Mouse (Mus musculus): ENCODE data around the gene Thsd7b.
"Not testable (repeated sequence)": the region's sequence is repeated elsewhere in the genome, so short reads cannot be mapped to it uniquely, and the experiment has no call there.

The Thsd7b gene

DNA sequence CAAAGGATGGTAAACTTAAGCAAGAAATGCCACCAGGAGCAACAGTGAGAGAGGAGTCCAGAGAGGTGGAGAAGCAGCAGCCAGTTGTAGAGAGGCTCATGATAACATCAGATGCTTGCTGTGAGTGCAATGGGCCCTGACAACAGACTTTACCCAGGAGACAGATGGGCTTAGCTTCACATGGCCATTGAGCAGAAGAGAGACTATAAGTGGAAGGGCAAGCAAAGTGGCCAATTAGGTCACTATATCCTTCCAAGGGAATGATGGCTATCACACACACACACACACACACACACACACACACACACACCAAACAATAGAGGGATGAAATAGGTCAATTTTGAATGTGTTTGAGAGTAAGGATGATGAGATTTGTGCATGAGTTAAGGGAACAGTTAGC lies 565.4 kb downstream of the Thsd7b start:
- DNase-seq (ENCODE audit: low read depth, low spot score), result no peak

DNA sequence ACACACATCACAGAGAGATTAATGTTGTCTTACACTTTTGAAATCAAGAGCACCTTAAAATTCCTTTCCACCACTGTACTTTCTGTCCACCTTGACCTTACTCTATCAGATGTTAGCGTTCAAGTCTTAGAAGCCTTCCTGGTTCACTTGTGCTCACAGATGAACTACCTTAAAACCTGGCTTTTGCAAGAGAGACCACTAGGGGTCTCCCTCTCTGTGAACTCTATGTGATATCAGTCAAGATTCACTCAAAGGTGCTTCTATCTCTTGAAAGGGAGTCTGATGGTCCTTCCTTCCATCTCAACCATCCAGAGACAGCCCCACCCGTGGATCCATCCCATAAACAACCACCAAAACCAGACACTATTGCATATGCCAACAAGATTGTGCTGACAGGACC lies 570.3 kb downstream of the Thsd7b start:
- DNase-seq (ENCODE audit: low read depth, low spot score), result peak; percentile 44

DNA sequence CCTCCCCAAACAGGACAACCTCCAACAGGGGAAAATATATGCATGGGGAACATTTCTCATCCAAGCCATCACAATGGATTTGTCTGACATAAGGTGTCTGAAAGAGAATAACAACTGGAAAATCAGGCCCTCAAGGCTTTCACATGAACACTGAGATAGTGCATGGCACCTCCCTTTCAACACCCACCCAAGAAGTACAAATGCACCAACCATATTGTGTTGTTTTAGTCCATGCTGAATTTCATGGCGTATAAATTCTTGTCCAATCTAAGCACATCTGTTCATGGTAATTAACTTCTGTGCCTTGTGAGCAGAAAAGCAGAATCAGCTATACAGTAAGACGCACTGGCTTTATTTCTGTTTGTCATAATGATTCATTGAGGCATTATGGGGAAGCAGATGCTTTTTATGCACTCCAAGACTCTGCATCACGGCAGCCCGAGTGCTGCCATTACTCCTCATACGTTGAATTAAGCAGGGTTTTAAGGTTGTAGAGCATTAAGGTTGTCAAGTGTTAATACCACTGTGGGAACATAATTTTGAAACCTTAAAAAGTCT lies 577.0 kb downstream of the Thsd7b start:
- DNase-seq (ENCODE audit: low read depth, low spot score), result no peak

DNA sequence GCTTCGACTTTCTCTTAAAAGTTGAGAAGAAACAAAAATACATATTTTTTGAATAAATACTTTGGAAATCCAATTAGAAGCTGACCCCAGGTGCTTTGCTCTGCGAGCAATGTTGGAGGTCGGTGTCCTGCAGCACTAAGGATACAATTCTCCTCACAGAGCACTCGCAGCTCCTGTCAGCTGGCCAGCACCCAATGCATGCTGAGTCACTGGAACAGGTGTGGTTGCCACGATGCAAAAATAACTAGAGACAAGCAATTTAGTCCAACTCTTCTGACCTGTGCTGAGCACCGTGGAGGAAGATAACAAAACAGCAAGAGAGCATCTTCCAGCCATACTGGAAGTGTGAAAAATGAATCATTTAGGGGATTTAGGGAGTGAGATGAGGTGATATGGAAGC lies 594.6 kb downstream of the Thsd7b start:
- DNase-seq (ENCODE audit: low read depth, low spot score), result peak; percentile 78

DNA sequence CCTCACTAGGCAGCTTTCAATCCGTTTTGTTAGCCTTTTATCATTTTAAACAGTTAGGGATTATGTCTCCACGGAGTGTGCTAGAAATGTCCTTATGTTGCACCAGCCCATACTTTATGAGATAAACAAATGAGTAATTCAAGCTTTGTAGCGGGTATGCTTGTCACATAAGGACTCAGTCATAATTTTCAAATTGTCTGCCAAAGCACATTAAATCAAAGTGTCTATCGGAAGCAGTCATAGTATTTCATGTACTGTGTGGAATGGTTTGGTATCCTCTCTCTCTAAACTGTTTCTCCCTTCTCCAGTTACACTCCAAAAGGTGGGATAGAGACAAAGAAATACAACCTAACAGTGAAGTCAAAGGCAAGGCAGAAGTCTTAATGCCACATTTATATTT lies 601.3 kb downstream of the Thsd7b start:
- peak; percentile 3 for DNase-seq (ENCODE audit: low read depth, low spot score)

DNA sequence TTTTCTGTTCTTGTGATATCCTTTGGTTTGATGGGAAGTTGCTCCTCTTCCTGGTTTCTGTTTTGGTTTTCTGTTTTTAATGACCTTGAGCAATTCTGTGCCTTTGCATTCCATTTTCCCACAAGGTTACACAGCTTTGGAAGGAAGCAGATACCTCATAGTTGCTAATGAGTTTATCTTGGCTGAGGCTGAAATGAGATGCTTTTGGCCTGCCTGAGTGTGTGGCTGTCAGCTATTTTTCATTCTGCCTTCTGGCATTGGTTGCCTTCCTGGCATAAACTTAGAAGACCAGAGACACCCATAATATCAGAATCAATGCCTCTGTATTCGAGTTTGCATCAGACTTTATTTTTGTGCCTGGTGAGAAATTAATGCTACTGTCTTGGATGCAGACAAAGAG lies 614.8 kb downstream of the Thsd7b start:
- peak; percentile 16 for DNase-seq (ENCODE audit: low read depth, low spot score)

DNA sequence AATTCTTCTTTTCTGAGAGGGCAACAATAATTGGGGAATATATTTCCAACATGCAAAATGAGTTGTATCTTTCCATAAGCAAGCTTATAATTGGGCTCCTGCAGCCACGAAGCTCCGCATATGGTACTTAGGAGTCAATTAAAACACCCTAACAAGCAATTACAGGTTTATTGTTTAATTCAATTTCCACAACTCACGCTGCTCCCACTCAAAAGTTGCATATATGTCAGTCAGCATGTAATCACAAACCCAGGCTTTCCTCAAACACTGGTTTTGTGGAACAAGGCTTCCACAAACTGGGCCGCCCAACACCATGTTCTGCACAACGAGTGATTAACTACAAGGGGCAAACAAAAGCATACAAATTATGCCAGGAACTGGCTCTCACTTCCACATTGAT lies 625.0 kb downstream of the Thsd7b start:
- no peak for DNase-seq (ENCODE audit: low read depth, low spot score)

DNA sequence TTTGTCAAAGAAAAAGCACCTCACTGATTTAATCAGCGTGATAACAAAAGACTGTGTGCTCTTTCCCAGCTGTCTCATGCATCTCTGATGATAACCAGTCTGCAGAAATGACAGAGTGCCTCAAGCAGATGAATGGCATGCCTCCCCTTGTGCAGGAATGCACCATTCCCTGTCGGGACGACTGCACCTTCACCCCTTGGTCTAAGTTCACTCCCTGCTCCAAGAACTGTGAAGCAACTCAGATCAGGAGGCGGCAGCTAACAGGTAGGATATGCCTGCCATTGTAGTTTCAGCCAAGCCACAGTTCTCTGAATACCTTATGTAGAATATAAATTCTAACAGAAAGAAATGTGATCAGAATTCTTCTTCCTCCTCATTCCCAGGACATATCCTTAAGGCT lies 642.4 kb downstream of the Thsd7b start:
- no peak for DNase-seq (ENCODE audit: low read depth, low spot score)

DNA sequence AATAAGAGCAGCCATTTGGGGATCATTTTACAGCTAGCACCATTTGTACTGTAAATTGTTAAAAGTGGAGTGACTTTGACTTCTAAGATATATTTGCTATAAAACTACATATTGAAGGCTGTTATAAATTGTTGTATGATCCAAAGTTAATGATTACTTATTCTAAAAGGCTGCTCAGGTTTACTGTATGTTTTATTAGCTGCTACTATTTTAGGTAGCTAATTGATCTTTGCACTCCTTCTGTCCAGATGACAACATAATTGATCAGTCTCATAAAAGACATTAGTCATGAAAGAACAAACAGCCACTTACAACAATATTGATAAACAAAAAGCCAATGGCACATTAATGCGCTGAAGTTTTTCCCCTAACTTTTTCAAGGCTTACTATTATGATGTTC lies 644.5 kb downstream of the Thsd7b start:
- no peak for DNase-seq (ENCODE audit: low read depth, low spot score)

DNA sequence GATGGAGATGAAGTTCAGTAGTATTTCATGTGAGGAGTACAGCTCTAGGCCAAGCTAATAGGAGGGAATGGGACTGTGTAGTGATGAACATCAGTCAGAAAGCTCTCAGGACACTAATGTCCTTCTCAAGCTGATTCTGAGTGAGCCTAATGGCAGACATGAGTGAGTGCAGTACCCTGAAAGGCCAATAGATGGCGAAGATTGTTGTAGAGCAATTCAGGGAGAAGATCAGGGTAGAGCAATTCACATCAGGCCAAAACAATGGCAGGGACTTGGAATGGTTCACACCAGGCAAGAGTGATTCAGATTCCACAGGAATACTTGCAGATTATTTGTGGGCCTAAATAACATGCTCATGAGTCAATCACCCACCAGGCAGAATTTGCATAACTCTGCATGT lies 646.3 kb downstream of the Thsd7b start:
- DNase-seq (ENCODE audit: low read depth, low spot score), result no peak

DNA sequence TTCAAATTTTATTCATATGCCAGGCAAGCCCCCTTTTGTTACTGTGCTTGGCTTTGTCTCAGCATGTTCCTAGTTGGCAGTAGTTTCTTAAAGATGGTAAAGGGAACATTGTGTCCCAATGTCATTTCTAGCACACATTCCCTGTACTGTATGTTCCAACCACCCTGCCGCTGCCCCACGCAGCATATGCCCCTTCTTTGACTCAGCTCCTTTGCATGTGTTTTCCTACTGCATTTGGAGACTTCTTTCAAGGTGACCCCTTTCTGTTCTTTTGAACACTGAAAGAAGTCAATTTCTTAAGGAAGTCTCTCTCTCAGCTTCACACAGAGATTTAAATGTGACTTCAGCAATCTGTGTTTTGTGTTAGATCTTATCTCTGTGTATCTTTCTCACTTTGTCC lies 657.9 kb downstream of the Thsd7b start:
- peak; percentile 53 for DNase-seq (ENCODE audit: low read depth, low spot score)

DNA sequence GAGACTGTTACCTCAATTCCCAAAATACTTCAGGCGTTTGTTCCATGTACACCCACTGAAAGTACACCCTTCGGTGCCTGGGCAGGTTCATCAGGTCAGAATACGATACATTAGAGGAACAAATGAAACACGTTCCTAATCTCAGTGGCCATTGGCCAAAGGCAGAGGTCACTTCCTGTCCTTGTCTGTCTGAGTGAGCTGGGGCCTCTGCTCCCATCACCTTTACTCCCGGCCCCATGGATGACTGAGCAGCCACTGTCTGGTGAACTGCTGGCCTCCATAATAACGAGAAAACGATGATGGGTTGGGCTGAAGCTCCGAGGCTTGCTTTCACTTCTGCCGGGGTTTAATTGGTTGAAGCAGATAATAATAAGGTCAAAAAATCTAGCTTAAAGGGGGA lies 670.0 kb downstream of the Thsd7b start:
- no peak for DNase-seq (ENCODE audit: low read depth, low spot score)

DNA sequence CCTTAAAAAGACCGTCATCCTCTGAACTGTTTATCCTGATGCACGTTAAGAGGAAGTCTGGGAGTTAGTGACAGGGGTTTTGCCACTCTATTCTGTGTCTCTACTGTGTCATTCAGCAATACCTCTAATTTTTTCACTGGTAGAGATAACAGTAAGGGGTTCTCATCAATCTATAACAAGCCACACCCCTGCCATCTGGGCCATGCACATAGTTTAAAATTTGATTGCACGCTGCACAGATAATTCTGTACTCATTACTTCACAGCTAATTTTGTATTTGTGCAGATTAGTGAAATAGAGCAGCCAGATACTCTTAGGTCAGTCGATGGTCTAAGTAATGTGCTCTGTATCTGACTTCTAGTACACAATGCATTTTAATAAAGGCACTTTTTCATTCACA lies 673.9 kb downstream of the Thsd7b start:
- no peak for DNase-seq (ENCODE audit: low read depth, low spot score)

DNA sequence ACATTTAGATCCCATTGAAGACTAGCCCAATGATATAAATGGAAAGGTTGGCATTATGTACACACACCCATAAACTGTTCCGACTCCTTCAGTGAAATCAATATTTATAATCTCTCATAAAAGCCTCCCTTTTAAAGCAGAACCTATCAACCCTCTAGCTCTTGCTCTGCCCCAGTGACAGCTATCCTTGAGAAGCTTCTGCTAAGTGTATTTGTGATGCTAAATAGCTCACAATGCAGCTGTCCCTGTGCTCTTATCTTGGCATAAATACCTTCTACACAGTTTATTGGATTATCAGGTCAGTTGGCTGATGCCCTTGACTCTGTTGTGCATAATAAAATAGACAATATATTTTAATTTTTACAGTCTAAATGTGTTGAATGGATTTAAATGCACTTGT lies 682.4 kb downstream of the Thsd7b start:
- DNase-seq (ENCODE audit: low read depth, low spot score), result no peak

DNA sequence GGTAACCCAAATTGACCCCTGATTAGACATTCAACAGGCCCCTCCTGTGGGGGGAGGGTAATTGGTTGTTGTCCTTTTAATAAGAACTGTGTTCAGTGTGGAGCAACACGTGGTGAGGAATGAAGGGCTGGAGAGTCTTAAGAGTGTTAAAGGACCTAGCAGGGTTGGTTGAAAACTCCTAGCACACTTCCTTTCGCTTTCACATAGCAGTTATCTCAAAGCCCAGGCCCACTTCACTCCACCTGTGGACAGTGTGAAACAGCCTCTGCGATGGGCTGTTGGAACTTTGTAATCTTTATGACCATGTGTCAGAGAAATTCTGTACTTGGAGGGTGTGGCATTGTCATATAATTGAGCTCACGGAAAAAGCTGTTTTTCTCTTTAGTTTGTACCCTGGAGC lies 683.5 kb downstream of the Thsd7b start:
- no peak for DNase-seq (ENCODE audit: low read depth, low spot score)

DNA sequence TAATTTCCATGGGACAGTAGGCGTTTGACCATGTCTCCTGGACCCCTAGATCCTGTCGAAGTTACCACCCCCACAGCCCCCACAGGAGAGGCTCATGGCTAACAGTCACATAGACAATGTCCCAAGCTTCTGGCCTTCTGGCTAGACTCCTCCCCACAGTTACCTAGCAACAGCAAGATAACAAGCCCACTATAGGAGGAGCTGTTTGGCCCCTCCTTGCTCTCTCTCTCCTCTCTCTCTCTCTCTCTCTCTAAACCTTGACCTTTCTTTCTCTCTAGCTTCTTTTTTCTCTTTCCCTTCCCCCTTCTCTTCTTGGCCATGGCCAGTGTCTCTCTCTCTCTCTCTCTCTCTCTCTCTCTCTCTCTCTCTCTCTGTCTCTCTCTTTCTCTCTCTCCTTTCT lies 686.2 kb downstream of the Thsd7b start:
- DNase-seq (ENCODE audit: low read depth, low spot score), result not testable (repeated sequence)

DNA sequence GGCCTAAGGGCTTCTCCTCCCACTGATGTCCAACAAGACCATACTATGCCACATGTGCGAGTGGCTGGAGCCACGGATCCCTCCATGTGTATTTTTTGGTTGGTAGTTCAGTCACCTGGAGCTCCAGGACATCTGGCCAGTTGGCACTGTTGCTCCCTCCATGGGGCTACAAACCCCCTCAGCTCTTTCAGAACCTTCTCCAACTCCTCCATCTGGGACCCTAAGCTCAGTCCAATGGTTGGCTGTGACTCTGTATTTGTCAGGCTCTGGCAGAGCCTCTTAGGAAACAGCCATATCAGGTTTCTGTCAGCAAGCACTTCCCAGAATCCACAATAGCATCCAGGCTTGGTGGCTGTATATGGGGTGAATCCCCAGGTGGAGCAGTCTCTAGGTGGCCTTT lies 690.1 kb downstream of the Thsd7b start:
- no peak for DNase-seq (ENCODE audit: low read depth, low spot score)

DNA sequence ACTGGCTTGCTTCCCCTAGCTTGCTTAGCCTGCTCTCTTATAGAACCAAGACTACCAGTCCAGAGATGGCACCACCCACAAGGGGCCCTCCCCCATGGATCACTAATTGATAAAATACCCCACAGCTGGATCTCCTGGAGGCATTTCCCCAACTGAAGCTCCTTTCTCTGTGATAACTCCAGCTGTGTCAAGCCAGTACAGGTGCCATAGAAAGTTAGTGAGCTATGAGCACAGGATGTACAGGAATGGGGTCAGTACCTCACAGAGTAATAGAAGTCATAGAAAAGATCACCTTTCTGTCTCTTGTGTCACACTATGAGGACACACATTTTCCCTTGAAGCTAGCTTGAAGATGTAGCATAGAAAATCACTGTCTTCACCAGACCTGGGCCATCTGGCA lies 716.1 kb downstream of the Thsd7b start:
- DNase-seq (ENCODE audit: low read depth, low spot score), result not testable (repeated sequence)

DNA sequence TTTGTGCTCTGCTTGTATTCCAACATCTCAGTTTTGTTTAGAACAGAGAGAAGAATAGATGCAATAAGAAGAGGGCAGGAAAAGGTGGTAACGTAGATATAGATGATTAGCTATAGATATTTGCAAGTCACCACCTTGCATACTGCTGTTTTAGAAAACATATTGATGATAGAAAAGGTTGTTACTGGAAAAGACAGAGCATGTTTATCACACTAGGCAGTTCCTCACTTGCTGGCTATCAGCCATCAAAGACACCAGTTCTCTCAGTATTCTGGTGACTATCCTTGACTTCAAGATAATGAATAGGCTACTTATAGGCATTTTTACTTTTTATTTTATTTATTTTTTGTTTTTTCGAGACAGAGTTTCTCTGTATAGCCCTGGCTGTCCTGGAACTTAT lies 717.7 kb downstream of the Thsd7b start:
- no peak for DNase-seq (ENCODE audit: low read depth, low spot score)

DNA sequence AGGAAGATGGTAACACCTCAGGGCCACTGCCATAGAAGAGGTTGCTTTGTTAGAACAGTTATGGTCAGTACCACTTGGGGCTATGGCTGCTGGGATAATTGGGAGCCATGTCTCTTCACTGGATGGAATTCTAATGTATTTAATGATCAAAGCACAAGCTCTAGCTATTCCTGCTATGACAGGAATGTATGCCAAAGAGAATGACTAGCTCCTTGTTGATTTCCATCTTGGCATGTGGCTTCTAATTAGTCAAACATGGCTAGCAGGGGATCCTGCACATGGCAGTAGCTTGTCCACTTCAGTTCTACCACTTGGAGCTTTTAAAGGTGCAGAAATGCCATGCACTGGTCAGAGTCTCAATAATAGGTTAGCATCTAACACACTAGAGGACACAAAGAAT lies 781.9 kb downstream of the Thsd7b start:
- DNase-seq (ENCODE audit: low read depth, low spot score), result no peak

DNA sequence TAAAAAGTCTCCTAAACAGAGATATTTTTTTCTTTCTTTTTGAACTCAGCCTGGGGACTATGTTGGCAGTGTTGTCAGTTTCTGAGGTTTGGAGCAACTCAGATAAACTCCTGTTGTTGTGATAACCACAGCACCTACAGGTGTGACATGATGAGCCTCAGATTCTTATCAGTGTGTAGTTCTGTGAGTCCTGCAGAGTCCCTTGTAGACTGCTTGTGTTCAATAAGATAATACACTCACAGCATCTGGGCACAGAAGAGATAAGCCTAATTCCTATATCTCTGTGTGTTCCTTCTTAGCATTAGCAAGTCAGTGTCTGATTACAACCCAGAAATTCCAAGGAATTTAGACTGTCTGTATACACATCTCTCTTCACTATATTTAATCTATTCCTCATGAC lies 789.0 kb downstream of the Thsd7b start:
- DNase-seq (ENCODE audit: low read depth, low spot score), result no peak

DNA sequence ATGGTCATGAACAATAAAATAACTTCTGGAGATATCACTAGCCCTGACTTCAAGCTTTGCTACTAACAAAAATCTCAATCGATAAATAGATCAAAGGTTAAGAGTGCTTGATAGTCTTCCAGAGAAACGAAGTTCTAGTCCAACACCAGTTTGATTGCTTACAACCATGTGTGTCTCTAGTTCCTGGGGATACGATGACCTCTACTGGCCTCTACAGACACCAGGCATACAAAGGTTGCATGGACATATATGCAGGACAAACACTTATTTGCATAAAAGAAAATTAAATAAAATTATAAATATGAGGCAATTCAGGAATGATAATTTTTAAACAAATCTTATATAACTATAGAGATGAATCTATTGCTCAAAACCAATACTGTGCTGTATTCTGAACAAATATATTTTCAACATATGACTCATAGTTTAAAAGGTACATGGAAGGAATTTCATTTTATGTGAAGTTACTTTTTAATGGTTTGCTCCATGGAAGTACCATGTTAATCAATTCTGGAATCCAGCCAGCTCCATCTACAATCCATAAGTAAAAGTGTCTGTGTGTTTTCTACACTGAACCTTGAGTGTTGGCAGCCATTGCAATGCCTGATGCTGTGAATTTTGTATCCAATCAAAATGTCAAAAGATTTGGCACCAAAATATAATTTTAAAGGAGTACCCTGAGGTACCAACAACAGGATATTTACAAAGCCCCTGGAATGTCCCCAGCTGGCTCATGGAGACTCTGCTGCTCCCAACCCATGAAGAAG lies 793.3 kb downstream of the Thsd7b start:
- no peak for DNase-seq (ENCODE audit: low read depth, low spot score)

DNA sequence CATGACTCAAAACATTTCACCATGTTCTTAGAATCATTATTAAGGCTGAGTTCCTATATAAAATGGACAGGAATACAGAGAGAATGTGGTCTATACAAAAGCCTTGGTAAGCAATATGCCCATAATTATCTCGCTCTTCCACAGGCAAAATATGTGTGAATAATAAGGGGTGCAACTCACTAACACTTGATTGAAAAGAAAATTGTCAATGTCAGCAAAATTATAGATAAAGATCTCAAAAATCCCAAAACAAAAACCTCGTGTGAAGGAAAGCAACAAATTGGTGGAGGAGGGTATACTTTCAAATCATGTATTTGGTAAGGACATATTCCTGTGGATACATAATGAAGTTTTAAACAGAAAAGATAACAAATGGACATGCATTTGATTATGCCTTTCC lies 810.7 kb downstream of the Thsd7b start:
- no peak for DNase-seq (ENCODE audit: low read depth, low spot score)

DNA sequence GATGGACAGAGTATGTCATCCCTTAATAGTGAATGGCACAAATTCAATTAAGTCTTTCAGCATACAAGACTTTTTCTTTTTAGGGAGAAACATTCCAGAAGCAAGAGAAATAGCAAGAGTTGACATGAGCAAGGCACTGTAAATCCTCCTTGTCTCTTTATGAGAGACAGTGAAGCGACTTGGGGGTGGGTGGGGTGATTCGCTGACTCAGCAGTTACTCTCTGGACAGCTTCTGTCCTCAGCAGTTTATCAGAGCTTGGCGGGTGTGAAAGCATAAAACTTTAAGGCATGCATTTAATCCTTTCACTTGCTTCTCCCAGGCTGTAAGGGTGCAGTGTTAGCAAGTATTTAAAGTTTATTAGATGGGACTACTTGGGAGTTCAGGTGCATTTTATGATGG lies 812.1 kb downstream of the Thsd7b start:
- DNase-seq (ENCODE audit: low read depth, low spot score), result no peak

All from brain, adult 2 months (tissue).